Mouse (Mus musculus) cortical plate, adult 2 months (tissue): ENCODE measurements around the gene Svbp.

Source experiments
- CTCF ChIP-seq: fragments of 200-500 bp; IDR thresholded peaks from 2 replicates; pipeline ENCODE4 v1.5.1; 2011; ENCODE audit warnings: mild to moderate bottlenecking, control low read depth, low read length; ENCODE audit not compliant: insufficient read depth; ENCODE audit errors: extremely low read depth
- POLR2A ChIP-seq: fragments of 200-500 bp; IDR thresholded peaks from 2 replicates; pipeline ENCODE4 v1.6.1; 2011; ENCODE audit warnings: mild to moderate bottlenecking, low read length, control low read depth; ENCODE audit not compliant: insufficient read depth; ENCODE audit errors: extremely low read depth

- TF ChIP-seq CTCF: no peak
- TF ChIP-seq POLR2A: no peak
Measured at GRCm38 (mm10) chr4:119245961-119246360, 50.9 kb downstream of the Svbp start.
